Mouse (Mus musculus): ENCODE results near the gene Dcst1. TPM values are rescaled to one million over a fixed set of nuclear protein-coding genes. Genes with fewer than 3 reads are reported as not detected.

Dcst1 gene
- polyA plus RNA-seq, 2 experiments = 0.11 to 0.18 TPM

DNA sequence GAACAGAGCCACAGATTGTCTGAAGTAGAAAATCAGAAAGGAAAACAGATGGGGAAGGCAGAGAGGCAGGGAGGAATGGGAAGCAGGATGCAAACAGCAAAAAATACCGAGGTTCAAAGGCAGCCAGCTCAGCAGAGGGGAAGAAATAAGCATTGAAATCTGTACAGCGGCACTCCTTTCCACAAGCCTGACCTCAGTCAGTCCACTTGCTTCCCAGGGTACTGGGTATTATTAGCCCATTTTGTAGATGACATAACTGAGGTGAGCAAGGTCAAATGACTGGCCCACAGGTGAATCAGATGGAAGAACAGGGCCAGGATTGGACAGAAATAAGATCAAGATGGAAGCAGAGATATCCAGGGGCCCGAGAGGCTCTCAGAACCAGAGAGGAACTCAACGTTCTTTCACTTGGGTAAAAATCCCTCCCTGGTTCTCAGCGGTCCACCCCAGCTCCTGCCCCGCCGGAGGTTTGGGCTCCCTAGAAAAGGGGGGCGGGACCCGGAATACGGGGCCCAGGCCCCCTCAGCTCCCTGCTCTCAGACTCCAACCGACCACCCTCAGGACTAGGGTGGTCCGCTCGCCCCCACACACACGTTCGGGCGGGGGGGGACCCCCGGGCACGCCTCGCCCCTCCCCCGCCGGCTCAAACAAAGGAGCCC lies 27.9 kb downstream of the Dcst1 start:
- peak overlapping the region; percentile 94 for H3K9ac ChIP-seq (ENCODE audit: low read depth, low read length, severe bottlenecking)
- no peak for TF ChIP-seq POLR2A (IDR thresholded peaks at IDR 0.05; ENCODE audit: borderline replicate concordance, extremely low read depth, insufficient read depth, insufficient read length)
- peaks cover 38% of the 10 kb centered on the region for H3K36me3 ChIP-seq (ENCODE audit: control insufficient read depth, insufficient read depth, low read length)
- H3K27ac ChIP-seq (replicated peaks; ENCODE audit: low read depth, low read length) = peak overlapping the region; percentile 92
- ATAC-seq (ENCODE audit: low FRiP score, low read depth) (no peak), DNase-seq (ENCODE audit: low spot score) (peak; percentile 5)
- peak overlapping the region; percentile 87 for H3K4me3 ChIP-seq (replicated peaks; ENCODE audit: low read length)
- peak overlapping the region; percentile 75 for H3K4me2 ChIP-seq (replicated peaks; ENCODE audit: low read depth, low read length, severe bottlenecking)
- H3K27me3 ChIP-seq (ENCODE audit: control insufficient read depth, insufficient read depth, low read length) = no peaks in the 10 kb centered on the region
- peaks cover 38% of the 10 kb centered on the region for H3K4me1 ChIP-seq (ENCODE audit: control insufficient read depth, insufficient read depth, low read length)
- WGBS = under 1% methylated on average over 18 of the region's 21 CpGs
- H3K9me3 ChIP-seq (ENCODE audit: control insufficient read depth, low read length) = no peaks in the 10 kb centered on the region

DNA sequence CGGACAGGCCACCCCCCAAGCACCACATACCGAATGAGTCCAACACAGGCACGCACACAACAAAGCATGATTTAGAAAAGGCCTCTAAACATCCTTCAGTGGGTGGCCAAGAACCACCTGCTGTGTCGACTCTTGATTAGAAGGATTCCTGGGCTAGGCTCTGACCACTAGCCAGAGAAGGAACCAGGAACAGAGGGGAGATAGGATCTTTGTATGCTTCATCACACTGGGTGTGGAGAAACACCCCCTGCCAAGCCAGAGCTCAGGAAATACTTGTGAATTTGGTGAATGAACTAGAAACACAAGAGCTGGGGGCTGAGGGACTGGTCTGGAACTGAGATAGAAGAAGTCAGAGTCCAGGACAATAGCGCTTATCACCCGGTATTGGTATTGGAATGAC lies 28.5 kb downstream of the Dcst1 start:
- H3K4me1 ChIP-seq (ENCODE audit: control insufficient read depth, insufficient read depth, low read length) = peaks cover 38% of the 10 kb centered on the region
- H3K9ac ChIP-seq (ENCODE audit: low read depth, low read length, severe bottlenecking) = peak overlapping the region; percentile 94

DNA sequence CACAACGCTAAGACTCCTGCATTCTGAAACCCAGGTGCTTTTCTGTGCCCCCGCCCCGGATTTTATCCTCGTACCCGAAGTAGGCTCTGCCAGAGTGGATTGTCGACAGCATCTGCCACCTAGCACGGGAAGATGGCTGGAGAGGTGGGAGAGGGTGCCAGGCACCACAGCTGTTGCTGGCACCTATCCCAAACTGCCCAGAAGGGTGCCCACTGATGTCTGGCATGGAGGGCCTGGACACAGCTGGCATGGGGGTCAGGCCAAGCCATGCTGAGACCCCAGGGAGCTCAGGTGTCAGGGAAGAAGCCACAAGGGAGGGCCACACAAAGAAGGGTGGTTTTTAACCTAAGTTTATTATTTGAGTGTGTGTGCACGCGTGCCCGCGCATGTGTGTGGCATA lies 32.0 kb downstream of the Dcst1 start:
- no peak for ATAC-seq (ENCODE audit: low FRiP score, low read depth)

More for the DNA sequence above, 28.5 kb downstream of the Dcst1 start:
- DNase-seq (ENCODE audit: low spot score) (no peak), ATAC-seq (ENCODE audit: low FRiP score, low read depth) (no peak)
- WGBS = 19% methylated on average over 6 of the region's 6 CpGs
- no peak overlapping the region for H3K27ac ChIP-seq (replicated peaks; ENCODE audit: low read depth, low read length)
- peak overlapping the region; percentile 87 for H3K4me3 ChIP-seq (replicated peaks; ENCODE audit: low read length)
- H3K9me3 ChIP-seq (ENCODE audit: control insufficient read depth, low read length) = no peaks in the 10 kb centered on the region
- H3K4me2 ChIP-seq (replicated peaks; ENCODE audit: low read depth, low read length, severe bottlenecking) = peak overlapping the region; percentile 75
- peaks cover 35% of the 10 kb centered on the region for H3K36me3 ChIP-seq (ENCODE audit: control insufficient read depth, insufficient read depth, low read length)
- H3K27me3 ChIP-seq (ENCODE audit: control insufficient read depth, insufficient read depth, low read length) = no peaks in the 10 kb centered on the region
- TF ChIP-seq POLR2A (IDR thresholded peaks at IDR 0.05; ENCODE audit: borderline replicate concordance, extremely low read depth, insufficient read depth, insufficient read length) = no peak

DNA sequence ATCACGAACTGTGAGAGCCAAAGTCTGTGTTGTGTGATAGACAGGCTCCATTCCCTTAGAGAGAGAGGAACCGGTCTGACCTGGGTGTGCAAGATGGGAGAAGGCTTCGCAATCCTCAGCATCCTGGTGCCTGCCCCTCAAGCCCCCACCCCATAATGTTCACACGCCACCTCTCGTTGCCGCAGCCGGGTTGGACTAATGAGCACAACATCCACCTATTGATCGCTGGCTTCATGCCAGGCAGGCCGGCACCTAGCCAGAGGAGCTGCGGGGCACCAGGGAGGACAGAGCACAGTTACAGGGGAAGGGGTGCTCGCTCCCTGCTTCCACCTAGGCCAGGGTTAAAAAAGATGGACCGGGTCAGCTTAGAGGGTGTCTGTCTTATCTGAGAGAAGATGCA lies 32.6 kb downstream of the Dcst1 start:
- WGBS = 23% methylated on average over 12 of the region's 12 CpGs
- DNase-seq (ENCODE audit: low spot score) = no peak
- H3K4me3 ChIP-seq (replicated peaks; ENCODE audit: low read length) = no peak overlapping the region
- no peak overlapping the region for H3K27ac ChIP-seq (replicated peaks; ENCODE audit: low read depth, low read length)
- ATAC-seq (ENCODE audit: low FRiP score, low read depth) = no peak
- no peaks in the 10 kb centered on the region for H3K27me3 ChIP-seq (ENCODE audit: control insufficient read depth, insufficient read depth, low read length)
- peaks cover 28% of the 10 kb centered on the region for H3K36me3 ChIP-seq (ENCODE audit: control insufficient read depth, insufficient read depth, low read length)
- peaks cover 18% of the 10 kb centered on the region for H3K4me1 ChIP-seq (ENCODE audit: control insufficient read depth, insufficient read depth, low read length)
- H3K9ac ChIP-seq (ENCODE audit: low read depth, low read length, severe bottlenecking) = no peak overlapping the region
- H3K4me2 ChIP-seq (replicated peaks; ENCODE audit: low read depth, low read length, severe bottlenecking) = no peak overlapping the region
- H3K9me3 ChIP-seq (ENCODE audit: control insufficient read depth, low read length) = no peaks in the 10 kb centered on the region
- TF ChIP-seq POLR2A (IDR thresholded peaks at IDR 0.05; ENCODE audit: borderline replicate concordance, extremely low read depth, insufficient read depth, insufficient read length) = no peak

More for the DNA sequence above, 32.0 kb downstream of the Dcst1 start:
- no peak overlapping the region for H3K4me3 ChIP-seq (replicated peaks; ENCODE audit: low read length)
- H3K36me3 ChIP-seq (ENCODE audit: control insufficient read depth, insufficient read depth, low read length) = peaks cover 28% of the 10 kb centered on the region
- H3K4me1 ChIP-seq (ENCODE audit: control insufficient read depth, insufficient read depth, low read length) = peaks cover 18% of the 10 kb centered on the region
- H3K4me2 ChIP-seq (replicated peaks; ENCODE audit: low read depth, low read length, severe bottlenecking) = no peak overlapping the region
- peak overlapping the region; percentile 22; the same call in 1 of the 2 replicates for H3K9ac ChIP-seq (ENCODE audit: low read depth, low read length, severe bottlenecking)
- WGBS = 48% methylated on average over 11 of the region's 11 CpGs
- no peaks in the 10 kb centered on the region for H3K9me3 ChIP-seq (ENCODE audit: control insufficient read depth, low read length)
- no peak for DNase-seq (ENCODE audit: low spot score)
- H3K27ac ChIP-seq (replicated peaks; ENCODE audit: low read depth, low read length) = no peak overlapping the region
- no peaks in the 10 kb centered on the region for H3K27me3 ChIP-seq (ENCODE audit: control insufficient read depth, insufficient read depth, low read length)
- no peak for TF ChIP-seq POLR2A (IDR thresholded peaks at IDR 0.05; ENCODE audit: borderline replicate concordance, extremely low read depth, insufficient read depth, insufficient read length)

DNA sequence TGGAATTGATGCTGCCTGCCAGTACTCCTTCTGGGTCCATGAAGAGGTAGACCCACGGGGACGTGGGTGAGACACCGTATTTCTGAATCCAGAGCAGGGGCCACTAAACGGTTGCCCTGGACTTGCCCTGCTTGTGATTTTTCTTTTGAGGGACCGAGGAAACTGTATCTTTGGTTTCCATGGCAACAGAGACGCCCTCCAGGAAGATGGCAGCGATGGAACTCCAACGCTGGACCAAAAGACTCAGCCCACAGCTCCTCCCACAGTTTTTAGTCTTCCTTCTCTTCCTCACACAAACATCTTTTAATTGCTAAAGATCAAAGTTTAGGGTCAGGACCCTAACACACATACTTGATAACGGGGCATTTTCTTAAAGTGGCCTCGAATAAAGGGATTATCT lies 33.0 kb downstream of the Dcst1 start:
- H3K27me3 ChIP-seq (ENCODE audit: control insufficient read depth, insufficient read depth, low read length) = no peaks in the 10 kb centered on the region
- 40% methylated on average over 10 of the region's 10 CpGs for WGBS
- H3K9me3 ChIP-seq (ENCODE audit: control insufficient read depth, low read length) = no peaks in the 10 kb centered on the region
- ATAC-seq (ENCODE audit: low FRiP score, low read depth) = no peak
- H3K9ac ChIP-seq (ENCODE audit: low read depth, low read length, severe bottlenecking) = no peak overlapping the region
- H3K4me2 ChIP-seq (replicated peaks; ENCODE audit: low read depth, low read length, severe bottlenecking) = no peak overlapping the region
- no peak overlapping the region for H3K27ac ChIP-seq (replicated peaks; ENCODE audit: low read depth, low read length)
- peaks cover 18% of the 10 kb centered on the region for H3K4me1 ChIP-seq (ENCODE audit: control insufficient read depth, insufficient read depth, low read length)
- TF ChIP-seq POLR2A (IDR thresholded peaks at IDR 0.05; ENCODE audit: borderline replicate concordance, extremely low read depth, insufficient read depth, insufficient read length) = no peak
- H3K36me3 ChIP-seq (ENCODE audit: control insufficient read depth, insufficient read depth, low read length) = peaks cover 28% of the 10 kb centered on the region
- no peak for DNase-seq (ENCODE audit: low spot score)
- no peak overlapping the region for H3K4me3 ChIP-seq (replicated peaks; ENCODE audit: low read length)

Measured in limb, embryonic 14.5 days (tissue).